22 mouse cellular contexts compared by ENCODE assay signal in the genomic region with DNA sequence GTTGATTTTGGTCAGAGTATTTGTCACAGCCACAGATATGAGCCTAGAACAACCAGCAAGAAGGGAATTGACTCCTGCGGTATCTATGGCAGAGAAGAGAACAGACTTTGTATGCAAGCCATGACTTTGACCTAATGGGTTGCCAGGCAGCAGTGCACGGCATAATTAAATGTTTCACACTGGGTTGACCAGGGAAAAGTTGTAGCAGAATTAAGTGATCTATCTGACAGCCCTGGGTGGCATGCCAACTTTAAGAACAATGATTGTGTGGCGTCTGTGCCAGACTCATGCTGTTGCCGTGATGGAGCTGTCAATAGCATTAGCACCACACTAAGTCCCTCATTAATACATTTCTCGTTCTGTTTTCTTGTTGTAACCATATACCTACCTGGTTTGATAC. TPM values are rescaled to one million over a fixed set of nuclear protein-coding genes. Genes with fewer than 3 reads are reported as not detected.
DNase-seq lines count a peak whose midpoint lies in the region; ATAC-seq lines count a peak whose summit lies in the region.
"Had no signal": no experiment of that assay in that cellular context is flagged by ENCODE, and none has a peak within 500 bp of the region (broad histone marks: within the 10 kb centered on the region; RNA-seq: fewer than 3 reads in every experiment).

No protein-coding gene starts in this region.

- no peaks in the 10 kb centered on the region for H3K27me3 ChIP-seq in forebrain, embryonic 15.5 days
- no peaks in the 10 kb centered on the region for H3K27me3 ChIP-seq in forebrain, embryonic 10.5 days (ENCODE audit: poor library complexity, severe bottlenecking)
- H3K27me3 ChIP-seq in forebrain, embryonic 16.5 days (replicated peaks; ENCODE audit: control insufficient read depth, insufficient read depth, low read length): no peaks in the 10 kb centered on the region
- no peaks in the 10 kb centered on the region for H3K27me3 ChIP-seq in hindbrain, embryonic 16.5 days (replicated peaks; ENCODE audit: control insufficient read depth, insufficient read depth, low read length)
- 0 out of 2 replicates have a peak, but pooled peaks cover 3% of the 10 kb centered on the region for H3K27me3 ChIP-seq in neural tube, embryonic 12.5 days (replicated peaks)
- H3K27me3 ChIP-seq: embryonic facial prominence, embryonic 12.5 days; heart, embryonic 15.5 days; kidney, embryonic 15.5 days; stomach, embryonic 15.5 days had no signal

- ATAC-seq in forebrain, embryonic 15.5 days (replicated peaks): peak; percentile 73; the same call in 1 of the 2 replicates
- peak; percentile 89 for ATAC-seq in forebrain, embryonic 16.5 days
- peak; percentile 90 for ATAC-seq in hindbrain, embryonic 16.5 days
- ATAC-seq in neural tube, embryonic 12.5 days (ENCODE audit: low FRiP score, low read depth): peak; percentile 85
- ATAC-seq: inflammation-experienced regulatory T-cells, adult 6 months had no signal

- no peaks in the 10 kb centered on the region for H3K36me3 ChIP-seq in forebrain, embryonic 15.5 days
- no peaks in the 10 kb centered on the region for H3K36me3 ChIP-seq in forebrain, embryonic 10.5 days (replicated peaks)
- H3K36me3 ChIP-seq in forebrain, embryonic 16.5 days (ENCODE audit: control insufficient read depth, insufficient read depth): no peaks in the 10 kb centered on the region
- no peaks in the 10 kb centered on the region for H3K36me3 ChIP-seq in hindbrain, embryonic 16.5 days (ENCODE audit: control insufficient read depth, insufficient read depth, low read length)
- H3K36me3 ChIP-seq in neural tube, embryonic 12.5 days: no peaks in the 10 kb centered on the region
- H3K36me3 ChIP-seq: embryonic facial prominence, embryonic 12.5 days; heart, embryonic 15.5 days; kidney, embryonic 15.5 days; stomach, embryonic 15.5 days had no signal

- H3K9me3 ChIP-seq in forebrain, embryonic 15.5 days: no peaks in the 10 kb centered on the region
- H3K9me3 ChIP-seq in forebrain, embryonic 10.5 days: no peaks in the 10 kb centered on the region
- H3K9me3 ChIP-seq in forebrain, embryonic 16.5 days (ENCODE audit: control insufficient read depth, low read length): no peaks in the 10 kb centered on the region
- no peaks in the 10 kb centered on the region for H3K9me3 ChIP-seq in hindbrain, embryonic 16.5 days (ENCODE audit: control insufficient read depth, low read length)
- no peaks in the 10 kb centered on the region for H3K9me3 ChIP-seq in neural tube, embryonic 12.5 days
- H3K9me3 ChIP-seq: embryonic facial prominence, embryonic 12.5 days; heart, embryonic 15.5 days; kidney, embryonic 15.5 days; stomach, embryonic 15.5 days had no signal

- DNase-seq in forebrain, embryonic 10.5 days (ENCODE audit: extremely low spot score, low spot score): no peak
- no peak for DNase-seq in spleen, adult 18-20 months
- no peak for DNase-seq in heart, postnatal 14 days
- no peak for DNase-seq in frontal cortex, adult 2 months (ENCODE audit: extremely low spot score in 1 of 2, low spot score in 1 of 2)
- DNase-seq: adrenal gland, adult 8-10 months; cerebellum, adult 18-20 months; gastrocnemius, adult 2 months; heart, adult 11 months; layer of hippocampus, postnatal 36 days; lung, embryonic 14.5 days; lung, postnatal 4 days; thymus, adult 2 months had no signal

- no peak overlapping the region for H3K27ac ChIP-seq in forebrain, embryonic 15.5 days (replicated peaks)
- no peak overlapping the region for H3K27ac ChIP-seq in forebrain, embryonic 10.5 days
- H3K27ac ChIP-seq in forebrain, embryonic 16.5 days (ENCODE audit: low read length): no peak overlapping the region
- no peak overlapping the region for H3K27ac ChIP-seq in hindbrain, embryonic 16.5 days (ENCODE audit: low read depth, low read length)
- H3K27ac ChIP-seq in neural tube, embryonic 12.5 days: no peak overlapping the region
- H3K27ac ChIP-seq: embryonic facial prominence, embryonic 12.5 days; gastrocnemius, adult 2 months; heart, embryonic 15.5 days; kidney, embryonic 15.5 days; stomach, embryonic 15.5 days had no signal

- 23% methylated on average over 5 of the region's 5 CpGs for WGBS in forebrain, embryonic 15.5 days
- WGBS in forebrain, embryonic 10.5 days: 86% methylated on average over 5 of the region's 5 CpGs
- 21% methylated on average over 5 of the region's 5 CpGs for WGBS in forebrain, embryonic 16.5 days
- WGBS in hindbrain, embryonic 16.5 days: 22% methylated on average over 5 of the region's 5 CpGs
- 45% methylated on average over 5 of the region's 5 CpGs for WGBS in neural tube, embryonic 12.5 days

- intact Hi-C loops in heart, postnatal 14 days (cut with DNase I): loop anchor here (5.0 kb wide), 1 partner anchor 41 kb away; no protein-coding TSS in a partner anchor

- H3K4me3 ChIP-seq in forebrain, embryonic 15.5 days: no peak overlapping the region
- no peak overlapping the region for H3K4me3 ChIP-seq in forebrain, embryonic 10.5 days
- no peak overlapping the region for H3K4me3 ChIP-seq in forebrain, embryonic 16.5 days (replicated peaks; ENCODE audit: low read length)
- no peak overlapping the region for H3K4me3 ChIP-seq in hindbrain, embryonic 16.5 days (ENCODE audit: low read length)
- no peak overlapping the region for H3K4me3 ChIP-seq in neural tube, embryonic 12.5 days
- H3K4me3 ChIP-seq: embryonic facial prominence, embryonic 12.5 days; gastrocnemius, adult 2 months; heart, embryonic 15.5 days; kidney, embryonic 15.5 days; stomach, embryonic 15.5 days had no signal

- no peak overlapping the region for H3K4me2 ChIP-seq in forebrain, embryonic 15.5 days (replicated peaks)
- H3K4me2 ChIP-seq in forebrain, embryonic 16.5 days (ENCODE audit: low read length): no peak overlapping the region
- H3K4me2 ChIP-seq in hindbrain, embryonic 16.5 days (ENCODE audit: low read length): no peak overlapping the region
- H3K4me2 ChIP-seq in neural tube, embryonic 12.5 days (replicated peaks): no peak overlapping the region
- H3K4me2 ChIP-seq: embryonic facial prominence, embryonic 12.5 days; heart, embryonic 15.5 days; kidney, embryonic 15.5 days; liver, embryonic 11.5 days; lung, embryonic 14.5 days; stomach, embryonic 15.5 days had no signal

- no peak overlapping the region for H3K9ac ChIP-seq in forebrain, embryonic 15.5 days (replicated peaks)
- no peak overlapping the region for H3K9ac ChIP-seq in forebrain, embryonic 16.5 days (replicated peaks; ENCODE audit: low read depth, low read length)
- H3K9ac ChIP-seq in hindbrain, embryonic 16.5 days (ENCODE audit: low read depth, low read length): no peak overlapping the region
- no peak overlapping the region for H3K9ac ChIP-seq in neural tube, embryonic 12.5 days
- H3K9ac ChIP-seq: embryonic facial prominence, embryonic 12.5 days; heart, embryonic 15.5 days; kidney, embryonic 15.5 days; lung, embryonic 14.5 days; stomach, embryonic 15.5 days had no signal

- peaks cover 12% of the 10 kb centered on the region for H3K4me1 ChIP-seq in forebrain, embryonic 15.5 days
- no peaks in the 10 kb centered on the region for H3K4me1 ChIP-seq in forebrain, embryonic 10.5 days
- peaks cover 7% of the 10 kb centered on the region for H3K4me1 ChIP-seq in forebrain, embryonic 16.5 days (replicated peaks; ENCODE audit: control insufficient read depth, insufficient read depth, low read length)
- H3K4me1 ChIP-seq in hindbrain, embryonic 16.5 days (ENCODE audit: control insufficient read depth, insufficient read depth, low read depth, low read length): no peaks in the 10 kb centered on the region; the same call in 1 of the 2 replicates
- H3K4me1 ChIP-seq in neural tube, embryonic 12.5 days: peaks cover 20% of the 10 kb centered on the region; the same call in 1 of the 2 replicates
- H3K4me1 ChIP-seq: embryonic facial prominence, embryonic 12.5 days; kidney, embryonic 15.5 days; stomach, embryonic 15.5 days had no signal

RNA-seq across cellular contexts. Expression of a gene that starts 11.1 kb away (rescaled TPM):
- 10.3 and 11.5 TPM in 2 replicates for polyA plus RNA-seq in forebrain, embryonic 15.5 days (2015; fragmentation: Nextera tagmentation; extraction: Ambion mirVana)
- polyA plus RNA-seq in forebrain, embryonic 10.5 days (2016; fragmentation: Nextera tagmentation; extraction: Ambion mirVana): 6.7 and 7.6 TPM in 2 replicates
- polyA plus RNA-seq in forebrain, embryonic 16.5 days (2015; fragmentation: Nextera tagmentation; extraction: Ambion mirVana): 10.7 and 11.7 TPM in 2 replicates
- 6.3 and 6.7 TPM in 2 replicates for polyA plus RNA-seq in hindbrain, embryonic 16.5 days (2015; fragmentation: Nextera tagmentation; extraction: Ambion mirVana)
- polyA plus RNA-seq in neural tube, embryonic 12.5 days (2016; fragmentation: Nextera tagmentation; extraction: Ambion mirVana): 7.9 and 9.4 TPM in 2 replicates
- 1 to 10 TPM; 3.8 to 4.3 TPM for total RNA-seq in heart, postnatal 14 days (2021)
- polyA plus RNA-seq in frontal cortex, adult 2 months (2012; rRNA removed): 2.1 and 2.3 TPM in 2 replicates
